Mouse (Mus musculus): Measurements from ENCODE around the gene Casp14.
"Not testable (repeated sequence)": the region's sequence is repeated elsewhere in the genome, so short reads cannot be mapped to it uniquely, and the experiment has no call there.

Casp14 gene

GRCm38 (mm10) chr10:78718056-78718455 is at the start of gene Casp14:
Gene Casp14 (minus strand): TSS chr10:78718294.
- no peak for DNase-seq (ENCODE audit: low read depth)

DNA sequence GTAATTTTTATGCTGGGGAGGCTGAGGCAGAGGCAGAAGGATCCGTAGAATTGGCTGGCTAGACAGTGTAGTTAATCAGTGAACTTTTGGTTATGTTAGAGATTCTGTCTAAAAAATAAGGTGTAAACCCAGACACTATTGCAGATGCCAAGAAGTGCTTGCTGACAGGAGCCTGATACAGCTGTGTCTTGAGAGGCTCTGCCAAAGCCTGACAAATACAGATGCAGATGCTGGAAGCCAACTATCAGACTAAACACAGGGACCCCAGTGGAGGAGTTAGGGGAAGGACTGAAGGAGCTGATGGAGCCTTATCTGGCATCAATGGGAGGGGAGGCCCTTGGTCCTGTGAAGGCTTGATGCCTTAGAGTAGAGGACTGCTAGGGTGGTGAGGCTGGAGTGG is 47.5 kb upstream of the Casp14 start:
- DNase-seq (ENCODE audit: low read depth) = no peak

DNA sequence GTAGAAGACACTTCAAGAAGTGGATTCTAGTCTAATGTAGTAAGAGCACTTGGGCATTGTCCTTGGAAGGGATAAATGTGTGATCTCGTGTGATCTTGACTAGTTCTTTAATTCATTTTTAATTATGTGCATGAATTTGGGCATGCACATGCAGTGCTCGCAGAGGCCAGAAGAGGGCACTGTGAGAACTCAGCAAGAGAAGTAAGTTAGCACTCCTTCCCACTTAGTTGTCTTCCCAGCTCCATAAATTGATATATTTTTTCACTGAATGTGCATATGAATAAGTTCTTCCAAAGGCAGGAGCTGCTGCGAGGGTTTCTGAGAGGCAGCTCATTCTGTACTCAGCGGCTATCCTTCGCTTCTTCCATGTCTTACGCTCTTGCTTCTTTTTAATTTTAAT is 37.9 kb upstream of the Casp14 start:
- DNase-seq (ENCODE audit: low read depth) = peak; percentile 23

GRCm38 (mm10) chr10:78752452-78753191 is 34.5 kb upstream of the Casp14 start, which contains the start of gene Ccdc105:
Gene Ccdc105 (minus strand): TSS chr10:78753065.
- DNase-seq (ENCODE audit: low read depth) = no peak

- no peak for DNase-seq (ENCODE audit: low read depth)
Measured at GRCm38 (mm10) chr10:78748946-78749345, 30.9 kb upstream of the Casp14 start.

DNA sequence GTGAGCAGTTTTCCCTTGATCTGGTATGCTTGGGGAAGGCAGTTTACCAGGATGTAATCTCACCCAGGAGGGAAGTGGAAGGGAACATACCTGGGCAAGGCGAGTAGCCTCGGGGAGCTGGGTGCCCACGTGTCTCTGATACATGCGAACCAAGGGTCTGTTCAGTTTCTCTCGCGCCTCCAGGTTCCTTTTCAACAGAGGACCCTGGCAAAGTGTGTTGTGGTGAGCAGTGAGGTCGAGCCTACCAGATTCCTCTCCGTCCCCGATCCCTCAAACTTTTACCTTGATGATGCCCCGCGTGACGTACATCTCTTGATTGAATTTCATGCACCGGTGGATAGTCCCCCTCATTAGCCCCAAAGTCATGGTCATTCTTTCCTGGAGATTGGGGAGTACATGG is 30.1 kb upstream of the Casp14 start:
- DNase-seq (ENCODE audit: low read depth) = no peak

- DNase-seq (ENCODE audit: low read depth) = no peak
Measured at GRCm38 (mm10) chr10:78747035-78747721, 29.1 kb upstream of the Casp14 start.

GRCm38 (mm10) chr10:78745453-78746232 is 27.5 kb upstream of the Casp14 start:
- no peak for DNase-seq (ENCODE audit: low read depth)

DNA sequence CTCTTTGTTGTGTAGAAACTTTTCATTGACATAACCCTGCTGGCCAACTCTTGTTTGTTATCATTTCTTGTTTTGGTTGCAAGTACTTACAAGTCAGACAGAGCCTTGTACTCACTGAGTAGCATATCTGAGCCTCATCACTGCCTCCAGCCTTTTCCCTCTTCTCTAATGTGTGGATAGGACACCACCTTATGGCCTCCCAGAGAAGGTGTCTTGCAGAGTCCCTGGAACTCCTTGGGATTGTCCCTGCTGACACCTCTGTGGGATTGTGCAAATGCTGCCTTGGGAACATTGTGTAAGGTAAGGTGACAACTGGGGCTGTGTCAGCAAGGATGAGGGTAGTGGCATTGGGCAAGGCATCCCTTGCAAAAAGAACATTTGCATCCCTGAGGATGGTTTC is 25.6 kb upstream of the Casp14 start:
- DNase-seq (ENCODE audit: low read depth) = no peak

- DNase-seq (ENCODE audit: low read depth) = no peak
Measured at GRCm38 (mm10) chr10:78739821-78740220, 21.7 kb upstream of the Casp14 start.

GRCm38 (mm10) chr10:78727876-78728275 is 9.8 kb upstream of the Casp14 start:
- no peak for DNase-seq (ENCODE audit: low read depth)

DNA sequence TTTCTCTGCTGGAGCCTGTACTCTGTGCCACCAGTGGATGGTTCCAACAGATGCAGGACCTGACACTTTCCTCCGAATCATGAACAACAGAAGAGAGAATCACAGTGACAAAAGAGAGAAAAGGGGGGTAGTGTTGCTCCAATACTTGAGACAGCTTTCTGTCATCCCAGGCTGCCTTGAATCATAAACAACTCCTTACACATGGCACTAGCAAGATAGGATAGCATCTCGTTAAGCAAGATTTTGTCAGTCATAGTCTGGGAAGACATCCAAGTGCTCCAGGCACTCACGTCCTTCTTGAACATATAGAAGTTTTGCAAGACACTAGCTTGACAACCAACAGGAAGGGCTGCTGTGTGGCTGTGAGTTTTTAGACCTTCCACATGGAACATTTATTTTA is 8.9 kb upstream of the Casp14 start:
- no peak for DNase-seq (ENCODE audit: low read depth)

- DNase-seq (ENCODE audit: low read depth) = no peak
Measured at GRCm38 (mm10) chr10:78723416-78723815, 5.3 kb upstream of the Casp14 start.

DNA sequence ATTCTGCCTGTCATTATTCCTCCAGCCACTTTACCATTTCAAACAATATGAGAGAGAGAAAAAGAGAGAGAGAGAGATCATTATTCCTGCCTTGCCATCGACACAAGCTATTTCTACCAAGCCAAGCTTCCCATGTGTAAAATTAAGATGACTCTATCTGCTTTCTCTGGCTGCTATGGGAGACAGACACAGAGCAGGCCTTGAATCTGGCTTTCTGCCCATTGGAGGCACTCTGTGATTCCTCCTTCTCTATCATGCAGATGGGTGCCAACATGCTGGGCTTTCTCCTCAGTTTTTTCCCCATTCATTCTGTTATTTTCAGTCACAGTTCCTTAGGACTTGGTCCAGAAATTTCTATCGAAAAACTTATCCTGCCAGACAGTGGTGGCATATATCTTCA is 4.6 kb upstream of the Casp14 start:
- no peak for DNase-seq (ENCODE audit: low read depth)

DNA sequence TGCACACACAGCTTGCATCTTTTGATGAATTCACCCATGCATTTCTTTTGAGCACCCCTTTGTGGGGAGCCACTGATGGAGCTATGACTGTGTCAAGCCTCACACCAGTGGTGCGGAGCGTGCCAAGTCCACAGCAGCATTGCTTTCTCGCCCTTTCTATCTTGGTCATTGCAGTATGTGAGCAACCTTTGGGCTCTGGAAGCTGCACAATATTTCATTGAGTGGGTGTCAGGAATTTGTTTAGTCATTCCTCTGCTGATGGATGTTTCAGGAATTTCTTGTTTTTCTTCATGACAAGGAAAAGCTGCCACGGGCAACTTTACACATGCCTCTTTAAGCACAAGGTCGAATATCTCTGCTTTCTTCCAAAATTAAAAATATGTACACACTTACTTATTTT is 3.9 kb upstream of the Casp14 start:
- no peak for DNase-seq (ENCODE audit: low read depth)

GRCm38 (mm10) chr10:78716231-78716630 is 1.9 kb downstream of the Casp14 start:
- no peak for DNase-seq (ENCODE audit: low read depth)

DNA sequence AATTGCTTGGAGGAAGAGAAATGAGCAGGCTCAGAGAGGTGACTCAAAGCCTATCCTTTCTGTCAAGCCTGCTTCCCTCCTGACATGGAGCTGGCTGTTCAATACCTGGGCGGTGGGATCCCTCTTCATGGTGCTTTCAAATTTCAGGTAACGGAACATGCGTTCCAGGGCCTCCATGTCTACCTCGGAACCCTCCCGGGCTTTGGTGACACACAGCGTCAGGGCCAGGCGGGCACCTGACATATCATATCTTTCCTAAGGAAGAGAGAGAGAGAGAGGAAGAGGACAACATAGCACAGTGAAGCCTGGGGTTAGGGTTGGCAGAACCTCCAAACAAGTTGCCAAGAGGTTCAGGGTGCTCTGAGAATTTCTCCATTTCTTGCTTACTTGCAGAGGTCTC is 2.9 kb downstream of the Casp14 start:
- no peak for DNase-seq (ENCODE audit: low read depth)

GRCm38 (mm10) chr10:78714129-78714528 is 4.0 kb downstream of the Casp14 start:
- DNase-seq (ENCODE audit: low read depth) = no peak

GRCm38 (mm10) chr10:78710706-78711105 is 7.4 kb downstream of the Casp14 start:
- no peak for DNase-seq (ENCODE audit: low read depth)

DNA sequence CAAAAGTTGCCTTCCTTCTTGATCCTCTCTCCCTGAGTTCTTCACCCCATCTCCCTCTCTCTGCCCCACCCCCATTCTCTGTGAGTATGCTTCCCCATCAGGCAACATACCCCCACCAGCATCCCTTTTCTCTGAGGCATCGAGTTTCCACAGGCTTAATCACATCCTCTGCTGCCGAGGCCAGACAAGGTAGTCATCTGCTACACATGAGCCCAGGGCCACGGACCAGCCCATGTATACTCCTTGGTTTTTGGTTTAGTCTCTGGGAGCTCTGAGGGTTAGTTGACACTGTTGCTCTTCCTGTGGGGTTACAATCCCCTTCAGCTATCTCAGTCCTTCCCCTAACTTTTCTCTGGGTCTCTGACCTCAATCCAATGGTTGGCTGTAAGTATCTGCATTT is 17.2 kb downstream of the Casp14 start:
- no peak for DNase-seq (ENCODE audit: low read depth)

DNA sequence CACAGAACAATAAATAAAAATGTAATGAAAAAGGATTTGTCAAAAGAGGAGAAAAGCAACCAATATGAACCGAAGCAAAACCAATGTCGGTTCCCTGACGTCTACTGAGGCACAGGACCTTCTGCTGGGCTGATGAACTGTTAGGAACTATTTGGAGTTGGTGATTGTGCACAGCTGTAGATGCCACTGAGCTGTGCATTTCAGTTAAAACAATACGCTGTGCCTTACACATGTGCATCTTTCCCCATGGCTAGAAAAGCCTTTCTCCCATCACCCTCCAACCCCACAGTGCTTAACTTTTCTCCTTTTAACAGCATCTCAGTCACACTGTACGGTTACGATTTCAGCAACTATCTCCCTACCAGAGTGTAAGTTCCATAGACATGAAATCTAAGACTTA is 28.1 kb downstream of the Casp14 start:
- DNase-seq (ENCODE audit: low read depth) = no peak

DNA sequence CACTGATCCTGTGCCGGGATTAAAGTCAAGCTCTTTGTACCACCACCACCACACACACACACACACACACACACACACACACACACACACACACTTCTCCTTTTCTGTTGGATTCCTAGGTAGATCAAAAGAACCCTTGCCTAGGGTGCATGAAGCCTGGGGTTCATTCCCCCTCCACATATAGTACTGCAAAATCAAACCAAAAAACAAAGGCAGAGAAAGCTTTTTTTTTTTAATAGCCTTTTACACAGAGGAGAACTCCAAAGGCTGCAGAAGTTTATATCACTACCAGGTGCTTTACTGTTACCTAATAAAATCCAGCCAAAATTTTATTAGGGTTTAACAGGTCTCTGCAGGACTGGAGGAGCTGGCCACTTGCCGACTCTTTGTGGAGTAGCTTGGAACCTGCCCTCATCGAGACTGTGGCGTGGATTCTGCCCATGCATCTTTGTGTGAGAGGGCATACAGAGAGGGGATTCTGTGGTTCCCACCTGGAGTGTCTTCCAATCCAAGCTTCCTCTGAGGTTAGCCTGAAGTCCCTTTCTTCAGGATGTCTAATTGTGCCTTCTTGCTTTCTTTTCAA is 31.0 kb downstream of the Casp14 start:
- no peak for DNase-seq (ENCODE audit: low read depth)

- not testable (repeated sequence) for DNase-seq (ENCODE audit: low read depth)
Measured at GRCm38 (mm10) chr10:78670121-78670520, 48.0 kb downstream of the Casp14 start.
